Mouse (Mus musculus): Measurements from ENCODE around the gene Trim45. TPM values are rescaled to one million over a fixed set of nuclear protein-coding genes. Genes with fewer than 3 reads are reported as not detected.

Gene Trim45
- total and polyA plus RNA-seq, 3 experiments = 2.5 to 3.7 TPM; not detected in 1

- no peaks in the 10 kb centered on the region for H3K4me1 ChIP-seq (ENCODE audit: control insufficient read depth in 1 of 2, insufficient read depth in 2 of 2, low read length in 2 of 2)
- DNase-seq (ENCODE audit: low read depth, low spot score) = peak; percentile 37
- no peaks in the 10 kb centered on the region for H3K27me3 ChIP-seq (ENCODE audit: control insufficient read depth in 1 of 2, insufficient read depth in 2 of 2, low read length in 2 of 2)
- no peak overlapping the region for H3K27ac ChIP-seq (ENCODE audit: control insufficient read depth, low read depth, low read length)
- peaks cover 0 to 12% of the 10 kb centered on the region in 2 experiments; a peak in 2 of 4 replicates for H3K36me3 ChIP-seq (ENCODE audit: control insufficient read depth in 1 of 2, insufficient read depth in 2 of 2, low read length in 2 of 2)
- no peak overlapping the region for H3K4me3 ChIP-seq (ENCODE audit: control insufficient read depth in 1 of 2, insufficient read depth in 1 of 2, low read depth in 2 of 2, low read length in 2 of 2)
- TF ChIP-seq TCF12 (IDR thresholded peaks at IDR 0.05; ENCODE audit: low read depth, low read length) (peak; percentile 64; the same call in 1 of the 2 replicates), MXI1 (IDR thresholded peaks at IDR 0.05; ENCODE audit: low read depth, low read length) (peak; percentile 34; the same call in 1 of the 2 replicates), POLR2AphosphoS5 (IDR thresholded peaks at IDR 0.05; ENCODE audit: borderline replicate concordance, low read depth, low read length) (no peak), UBTF (IDR thresholded peaks at IDR 0.05; ENCODE audit: borderline replicate concordance, insufficient read depth, low read depth, low read length) (no peak), MYC (IDR thresholded peaks at IDR 0.05; ENCODE audit: low read depth, low read length) (no peak), EP300 (IDR thresholded peaks at IDR 0.05; ENCODE audit: low read depth in 1 of 2, low read length in 2 of 2) (peak in 1 of 2 experiments; percentile 54; a peak in 3 of 4 replicates), E2F4 (IDR thresholded peaks at IDR 0.05; ENCODE audit: borderline replicate concordance, low read depth, low read length) (no peak), SMC3 (IDR thresholded peaks at IDR 0.05; ENCODE audit: low read depth, low read length) (no peak), ETS1 (IDR thresholded peaks at IDR 0.05; ENCODE audit: low read depth, low read length) (0 out of 2 replicates have a peak, but pooled peaks have one; percentile 12), CTCF (IDR thresholded peaks at IDR 0.05 in 2 of 3, conservative IDR thresholded peaks at IDR 0.05 in 1 of 3; ENCODE audit: control insufficient read depth in 1 of 3, insufficient read depth in 1 of 3, low read depth in 2 of 3, low read length in 3 of 3, poor library complexity in 1 of 3, severe bottlenecking in 1 of 3) (no peak), HCFC1 (IDR thresholded peaks at IDR 0.05; ENCODE audit: low read depth, low read length) (no peak), BHLHE40 (IDR thresholded peaks at IDR 0.05; ENCODE audit: borderline replicate concordance, low read depth, low read length) (peak; percentile 83)
- H3K79me2 ChIP-seq (ENCODE audit: control insufficient read depth, insufficient read depth, low read length, poor library complexity) = no peaks in the 10 kb centered on the region
- H3K9ac ChIP-seq (ENCODE audit: control insufficient read depth, low read depth, low read length, poor library complexity, severe bottlenecking) = no peak overlapping the region
- H3K9me3 ChIP-seq (replicated peaks; ENCODE audit: insufficient read depth, low read length) = no peaks in the 10 kb centered on the region
These were observed 39.0 kb downstream of the Trim45 start for GRCm38 (mm10) chr3:100961007-100961406.

DNA sequence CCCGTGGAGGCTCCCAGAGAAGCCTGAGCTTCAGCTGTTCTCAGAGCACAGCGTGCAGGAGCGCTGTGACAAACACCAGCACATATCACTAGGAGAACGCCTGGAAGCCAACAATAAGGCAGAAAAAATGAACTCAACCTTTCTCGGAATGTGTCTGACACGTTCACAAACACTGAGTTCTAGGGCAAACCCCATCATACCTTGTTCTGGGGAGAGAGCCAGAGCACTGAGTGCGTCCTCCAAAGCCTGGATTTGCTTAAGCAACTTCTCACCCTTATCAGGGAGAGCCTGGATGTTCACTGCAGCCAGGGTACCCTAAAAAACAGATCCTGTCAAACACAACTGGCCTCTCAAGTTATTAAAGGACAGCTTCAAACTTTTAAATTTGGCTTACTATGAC lies 39.5 kb downstream of the Trim45 start:
- H3K4me3 ChIP-seq (ENCODE audit: control insufficient read depth in 1 of 2, insufficient read depth in 1 of 2, low read depth in 2 of 2, low read length in 2 of 2) = no peak overlapping the region
- H3K36me3 ChIP-seq (ENCODE audit: control insufficient read depth in 1 of 2, insufficient read depth in 2 of 2, low read length in 2 of 2) = peaks cover 0 to 9% of the 10 kb centered on the region in 2 experiments; a peak in 2 of 4 replicates
- no peaks in the 10 kb centered on the region for H3K27me3 ChIP-seq (ENCODE audit: control insufficient read depth in 1 of 2, insufficient read depth in 2 of 2, low read length in 2 of 2)
- no peaks in the 10 kb centered on the region for H3K4me1 ChIP-seq (ENCODE audit: control insufficient read depth in 1 of 2, insufficient read depth in 2 of 2, low read length in 2 of 2)
- TF ChIP-seq ZMIZ1 (IDR thresholded peaks at IDR 0.05; ENCODE audit: low read depth, low read length) (no peak), USF1 (IDR thresholded peaks at IDR 0.05; ENCODE audit: low read depth, low read length) (no peak), ZNF384 (IDR thresholded peaks at IDR 0.05; ENCODE audit: low read depth, low read length) (no peak), E2F4 (IDR thresholded peaks at IDR 0.05; ENCODE audit: borderline replicate concordance, low read depth, low read length) (no peak), MXI1 (IDR thresholded peaks at IDR 0.05; ENCODE audit: low read depth, low read length) (no peak), CTCF (IDR thresholded peaks at IDR 0.05 in 2 of 3, conservative IDR thresholded peaks at IDR 0.05 in 1 of 3; ENCODE audit: control insufficient read depth in 1 of 3, insufficient read depth in 1 of 3, low read depth in 2 of 3, low read length in 3 of 3, poor library complexity in 1 of 3, severe bottlenecking in 1 of 3) (no peak), ZKSCAN1 (IDR thresholded peaks at IDR 0.05; ENCODE audit: low read depth, low read length) (no peak), USF2 (IDR thresholded peaks at IDR 0.05; ENCODE audit: borderline replicate concordance in 1 of 2, insufficient read depth in 1 of 2, low read depth in 1 of 2, low read length in 2 of 2) (no peak), CHD2 (IDR thresholded peaks at IDR 0.05; ENCODE audit: low read length) (no peak), BHLHE40 (IDR thresholded peaks at IDR 0.05; ENCODE audit: borderline replicate concordance, low read depth, low read length) (no peak), POLR2AphosphoS5 (IDR thresholded peaks at IDR 0.05; ENCODE audit: borderline replicate concordance, low read depth, low read length) (no peak), MAFK (IDR thresholded peaks at IDR 0.05; ENCODE audit: borderline replicate concordance, low read depth, low read length) (no peak)
- no peaks in the 10 kb centered on the region for H3K79me2 ChIP-seq (ENCODE audit: control insufficient read depth, insufficient read depth, low read length, poor library complexity)
- H3K9me3 ChIP-seq (replicated peaks; ENCODE audit: insufficient read depth, low read length) = no peaks in the 10 kb centered on the region
- no peak overlapping the region for H3K9ac ChIP-seq (ENCODE audit: control insufficient read depth, low read depth, low read length, poor library complexity, severe bottlenecking)
- DNase-seq (ENCODE audit: low read depth, low spot score) = no peak
- H3K27ac ChIP-seq (ENCODE audit: control insufficient read depth, low read depth, low read length) = no peak overlapping the region
